ENCODE assay signal across 17 mouse cellular contexts in the genomic region with DNA sequence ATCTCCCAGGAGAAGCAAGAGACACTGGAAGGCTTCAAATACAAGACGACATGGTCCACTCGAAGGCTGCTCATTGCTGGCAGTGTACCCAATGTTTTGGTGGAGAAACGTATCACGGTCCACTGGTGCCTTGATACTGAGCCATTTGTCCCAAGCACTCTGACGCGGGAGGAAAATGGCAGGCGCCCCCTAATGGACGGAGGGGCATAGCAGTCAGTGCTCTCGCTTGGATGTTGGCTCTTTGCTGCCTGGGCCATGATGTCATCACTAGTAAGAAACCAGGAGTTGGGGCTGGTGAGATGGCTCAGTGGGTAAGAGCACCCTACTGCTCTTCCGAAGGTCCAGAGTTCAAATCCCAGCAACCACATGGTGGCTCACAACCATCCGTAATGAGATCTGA.
DNase-seq lines count a peak whose midpoint lies in the region; ATAC-seq and TF ChIP-seq lines count a peak whose summit lies in the region.
"Had no signal": no experiment of that assay in that cellular context is flagged by ENCODE, and none has a peak within 500 bp of the region (broad histone marks: within the 10 kb centered on the region; RNA-seq: fewer than 3 reads in every experiment).

No protein-coding gene starts in this region.

- no peaks in the 10 kb centered on the region for H3K4me1 ChIP-seq in kidney, adult 2 months (ENCODE audit: control insufficient read depth, insufficient read depth, low read length)
- H3K4me1 ChIP-seq in bone marrow, adult 2 months (ENCODE audit: control insufficient read depth, insufficient read depth, low read length): no peaks in the 10 kb centered on the region
- H3K4me1 ChIP-seq in forebrain, embryonic 14.5 days (ENCODE audit: control insufficient read depth, insufficient read depth, low read length): no peaks in the 10 kb centered on the region
- H3K4me1 ChIP-seq: embryonic facial prominence, embryonic 12.5 days; forebrain, embryonic 12.5 days; heart, embryonic 15.5 days; liver, embryonic 15.5 days had no signal

- H3K36me3 ChIP-seq in kidney, adult 2 months (ENCODE audit: control insufficient read depth, insufficient read depth, low read length): no peaks in the 10 kb centered on the region
- no peaks in the 10 kb centered on the region for H3K36me3 ChIP-seq in forebrain, embryonic 14.5 days (ENCODE audit: control insufficient read depth, insufficient read depth, low read length)
- H3K36me3 ChIP-seq: embryonic facial prominence, embryonic 12.5 days; forebrain, embryonic 12.5 days; heart, embryonic 15.5 days; liver, embryonic 15.5 days had no signal

- 76% methylated on average over 11 of the region's 11 CpGs for WGBS in kidney, adult 2 months
- WGBS in bone marrow, adult 2 months: 74% methylated on average over 11 of the region's 11 CpGs
- WGBS in forebrain, embryonic 14.5 days: 79% methylated on average over 10 of the region's 11 CpGs

- no peak for TF ChIP-seq POLR2A in kidney, adult 2 months (IDR thresholded peaks at IDR 0.05; ENCODE audit: low read depth, low read length)
- TF ChIP-seq POLR2A in bone marrow, adult 2 months (IDR thresholded peaks at IDR 0.05; ENCODE audit: borderline replicate concordance, control insufficient read depth, low read depth, low read length): no peak

- H3K9ac ChIP-seq in forebrain, embryonic 14.5 days (ENCODE audit: low read length): no peak overlapping the region
- H3K9ac ChIP-seq: embryonic facial prominence, embryonic 12.5 days; forebrain, embryonic 12.5 days; heart, embryonic 15.5 days; hindbrain, embryonic 14.5 days; liver, embryonic 15.5 days had no signal

- no peak for ATAC-seq in forebrain, embryonic 14.5 days

- H3K27me3 ChIP-seq in kidney, adult 2 months (replicated peaks; ENCODE audit: control insufficient read depth, insufficient read depth, low read length): no peaks in the 10 kb centered on the region
- H3K27me3 ChIP-seq in forebrain, embryonic 14.5 days (replicated peaks; ENCODE audit: control insufficient read depth, insufficient read depth, low read length): no peaks in the 10 kb centered on the region
- H3K27me3 ChIP-seq: embryonic facial prominence, embryonic 12.5 days; forebrain, embryonic 12.5 days; heart, embryonic 15.5 days; liver, embryonic 15.5 days had no signal

- no peak for DNase-seq in kidney, adult 2 months
- no peak for DNase-seq in kidney, adult 9 months
- DNase-seq in thymus, postnatal 25 days: peak; percentile 25
- DNase-seq in thymus, postnatal 36 days: no peak
- DNase-seq in forebrain, embryonic 14.5 days (ENCODE audit: low spot score): no peak
- DNase-seq in left cerebral cortex, postnatal 14 days (ENCODE audit: low spot score in 2 of 2): no peak
- DNase-seq in spleen, postnatal 4 days (ENCODE audit: low spot score in 2 of 2): no peak
- DNase-seq: adrenal gland, postnatal 25 days; cerebellum, adult 8-10 months; gastrocnemius, postnatal 10 days; kidney, postnatal 14 days had no signal

- intact Hi-C loops in left cerebral cortex, postnatal 14 days (cut with DNase I): no loop called here

- H3K4me2 ChIP-seq in forebrain, embryonic 14.5 days (ENCODE audit: low read length): no peak overlapping the region
- H3K4me2 ChIP-seq: embryonic facial prominence, embryonic 12.5 days; forebrain, embryonic 12.5 days; heart, embryonic 15.5 days; hindbrain, embryonic 14.5 days; liver, embryonic 15.5 days had no signal

- H3K9me3 ChIP-seq in forebrain, embryonic 14.5 days (replicated peaks; ENCODE audit: control insufficient read depth, low read length): no peaks in the 10 kb centered on the region
- H3K9me3 ChIP-seq: embryonic facial prominence, embryonic 12.5 days; forebrain, embryonic 12.5 days; heart, embryonic 15.5 days; liver, embryonic 15.5 days had no signal

- H3K27ac ChIP-seq in kidney, adult 2 months (ENCODE audit: insufficient read depth, low read depth, low read length): no peak overlapping the region
- H3K27ac ChIP-seq in bone marrow, adult 2 months (ENCODE audit: control insufficient read depth, insufficient read depth, low read depth, low read length, poor library complexity): no peak overlapping the region
- no peak overlapping the region for H3K27ac ChIP-seq in forebrain, embryonic 14.5 days (ENCODE audit: low read depth, low read length)
- H3K27ac ChIP-seq: embryonic facial prominence, embryonic 12.5 days; forebrain, embryonic 12.5 days; heart, embryonic 15.5 days; hindbrain, embryonic 14.5 days; liver, embryonic 15.5 days had no signal

- 0 out of 2 replicates have a peak, but pooled peaks have one; percentile 23 for TF ChIP-seq CTCF in kidney, adult 2 months (conservative IDR thresholded peaks at IDR 0.05; ENCODE audit: insufficient read depth, insufficient read length, low read depth, low read length)
- peak; percentile 23; the same call in 1 of the 2 replicates for TF ChIP-seq CTCF in bone marrow, adult 2 months (IDR thresholded peaks at IDR 0.05; ENCODE audit: control insufficient read depth, insufficient read depth, low read length)

- H3K4me3 ChIP-seq in kidney, adult 2 months (ENCODE audit: insufficient read depth, low read depth, low read length): no peak overlapping the region
- H3K4me3 ChIP-seq in bone marrow, adult 2 months (replicated peaks; ENCODE audit: control insufficient read depth, low read depth, low read length): no peak overlapping the region
- no peak overlapping the region for H3K4me3 ChIP-seq in forebrain, embryonic 14.5 days (ENCODE audit: low read depth, low read length)
- H3K4me3 ChIP-seq: embryonic facial prominence, embryonic 12.5 days; forebrain, embryonic 12.5 days; heart, embryonic 15.5 days; liver, embryonic 15.5 days had no signal
